Mouse (Mus musculus) urinary bladder, postnatal 14 days (tissue): ENCODE results near the gene Als2cr12.
"Not testable (repeated sequence)": the region's sequence is repeated elsewhere in the genome, so short reads cannot be mapped to it uniquely, and the experiment has no call there.

Experiments used
- DNase-seq: peaks from one replicate; pipeline ENCODE4 v3.0.0; 2021; ENCODE audit warnings: low spot score

Gene Als2cr12

GRCm38 (mm10) chr1:58719356-58719945 is 23.7 kb upstream of the Als2cr12 start:
- no peak for DNase-seq

DNA sequence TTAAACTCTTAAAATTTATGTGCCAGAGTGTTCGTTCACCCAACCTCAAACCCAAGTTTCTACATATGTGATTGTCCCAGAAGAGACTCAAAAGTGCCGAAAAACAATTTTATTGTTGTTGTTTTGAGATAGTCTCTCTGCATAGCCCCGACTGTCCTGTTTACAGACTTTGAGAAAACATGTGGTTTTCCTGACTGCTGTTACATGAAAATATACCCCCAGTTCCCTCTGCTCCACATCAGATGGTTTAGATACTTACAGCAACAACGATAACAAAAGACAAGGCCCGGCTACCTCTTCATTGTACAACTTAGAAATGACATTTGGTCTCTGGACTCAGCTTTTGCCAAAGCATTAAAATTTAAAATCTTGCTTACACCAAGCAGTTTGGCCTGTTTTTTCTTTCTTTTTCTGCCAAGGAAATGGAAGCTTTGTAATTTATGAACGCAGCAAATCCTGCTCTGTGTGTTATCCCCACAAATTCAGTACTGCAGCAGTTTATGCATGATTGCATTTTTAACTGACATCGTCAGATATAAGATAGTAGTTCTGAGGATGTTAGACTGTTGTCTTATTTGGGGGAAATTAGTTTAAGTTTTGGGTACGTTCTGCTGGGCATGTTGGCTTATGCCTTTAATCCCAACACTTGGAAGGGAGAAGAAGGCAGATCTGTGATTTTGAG is 21.9 kb upstream of the Als2cr12 start:
- no peak for DNase-seq

DNA sequence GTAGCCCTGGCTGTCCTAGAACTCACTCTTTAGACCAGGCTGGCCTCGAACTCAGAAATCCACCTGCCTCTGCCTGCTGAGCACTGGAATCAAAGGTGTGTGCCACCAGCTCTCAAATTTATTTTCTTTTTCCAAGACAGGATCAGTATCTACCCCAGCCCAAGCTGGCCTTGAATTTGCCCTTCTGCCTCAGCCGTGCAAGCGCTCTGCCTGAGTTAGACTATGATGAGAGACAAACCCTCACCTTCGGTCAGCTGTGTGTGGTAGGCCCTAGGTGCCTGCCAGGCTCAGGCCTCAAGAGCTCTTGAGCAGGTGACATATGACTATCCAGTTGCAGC is 21.1 kb upstream of the Als2cr12 start:
- DNase-seq, result no peak

DNA sequence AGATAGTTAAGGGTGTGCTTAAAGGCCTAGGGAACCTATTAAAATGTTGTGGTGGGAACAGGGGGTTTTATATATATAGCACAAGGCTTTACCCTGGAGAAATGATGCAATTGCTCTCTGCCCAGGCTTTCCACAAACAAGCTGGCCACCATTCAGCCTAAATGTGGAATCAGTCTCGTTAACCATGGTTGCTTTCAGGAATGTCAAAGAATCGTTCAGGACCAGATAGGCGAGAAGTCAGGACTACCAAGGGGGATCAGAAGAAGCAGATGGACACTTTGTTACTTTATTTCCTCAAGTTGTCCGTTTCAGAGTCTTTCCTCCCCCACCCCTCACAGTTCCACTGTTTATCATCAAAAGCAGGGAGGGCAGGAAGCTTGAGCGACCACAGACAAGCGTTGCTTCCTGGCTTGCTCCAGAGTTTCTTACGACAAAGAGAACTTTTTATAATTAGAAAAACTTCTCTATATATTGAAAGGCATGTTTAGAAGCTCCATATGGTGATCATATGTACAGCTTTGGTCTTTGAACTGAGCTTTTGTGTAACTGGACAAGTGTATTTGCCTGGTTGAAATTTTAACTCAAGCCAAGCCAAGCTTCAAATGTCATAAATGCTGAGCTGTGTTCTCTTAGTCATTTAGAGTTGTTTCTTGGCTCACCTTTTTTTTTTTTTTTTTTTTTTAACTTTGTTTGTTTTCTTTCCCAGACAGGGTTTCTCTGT is 20.5 kb upstream of the Als2cr12 start:
- no peak for DNase-seq

DNA sequence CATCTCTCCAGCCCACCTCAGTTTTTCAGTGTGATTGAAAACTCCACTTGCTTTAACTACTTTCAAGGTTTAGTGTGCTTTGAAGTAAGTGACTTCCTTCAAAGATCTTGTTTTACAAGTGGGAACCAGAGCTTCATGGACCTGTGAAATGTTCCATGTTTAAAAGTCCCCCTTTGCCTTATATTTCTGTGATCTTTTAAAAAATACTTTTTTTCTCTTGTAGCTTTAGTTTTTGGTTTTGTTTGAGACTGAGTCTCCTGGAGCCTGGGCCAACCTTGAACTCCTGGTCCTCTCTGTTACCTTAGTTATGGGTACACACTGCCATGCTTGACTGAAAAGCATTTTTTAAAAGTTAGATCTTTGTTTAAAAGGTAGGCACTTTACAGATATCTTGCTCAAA is 19.7 kb upstream of the Als2cr12 start:
- no peak for DNase-seq

GRCm38 (mm10) chr1:58714361-58714760 is 18.6 kb upstream of the Als2cr12 start:
- DNase-seq, result no peak

GRCm38 (mm10) chr1:58713893-58714231 is 18.1 kb upstream of the Als2cr12 start:
- peak; percentile 70 for DNase-seq

DNA sequence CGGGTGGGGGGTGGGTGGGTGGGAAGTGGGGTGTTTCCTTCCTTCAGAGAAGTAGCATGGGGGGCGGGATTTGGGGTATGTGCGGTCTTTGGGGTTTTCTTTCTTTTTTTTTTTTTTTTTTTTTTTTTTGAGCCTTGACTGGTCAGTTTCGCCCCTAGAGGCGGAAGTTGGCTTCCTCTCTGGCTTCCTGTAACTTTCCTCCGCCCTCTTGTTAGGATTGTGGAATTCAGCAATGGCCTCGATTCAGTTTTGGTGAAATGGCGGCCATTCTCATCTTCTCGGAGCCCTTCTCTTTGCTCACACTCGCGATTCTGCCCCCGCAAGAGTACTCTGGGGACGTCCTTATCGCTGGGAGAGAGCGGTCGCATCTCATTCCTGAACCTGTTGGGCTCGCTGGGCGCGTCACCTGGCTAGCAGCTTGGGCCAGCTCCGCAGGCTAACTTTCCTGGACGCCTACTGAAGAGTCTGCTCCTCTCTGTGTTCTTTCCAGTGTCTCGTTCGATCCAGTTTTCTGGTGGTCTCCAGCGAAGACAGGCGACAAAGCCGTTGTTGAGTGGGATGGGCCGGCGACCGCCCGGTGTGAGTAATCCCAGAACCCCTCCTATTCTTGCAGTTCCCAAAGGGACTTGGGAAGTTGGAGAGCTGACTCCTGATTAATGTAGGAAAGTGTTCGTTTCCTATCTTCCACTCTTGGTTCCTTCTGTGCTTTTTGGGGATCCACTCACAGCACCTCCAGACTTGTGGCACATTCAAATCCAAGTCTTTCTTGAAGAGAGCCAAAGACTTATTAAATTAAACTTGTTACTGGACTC is 17.5 kb upstream of the Als2cr12 start:
- DNase-seq, result peak; percentile 67

DNA sequence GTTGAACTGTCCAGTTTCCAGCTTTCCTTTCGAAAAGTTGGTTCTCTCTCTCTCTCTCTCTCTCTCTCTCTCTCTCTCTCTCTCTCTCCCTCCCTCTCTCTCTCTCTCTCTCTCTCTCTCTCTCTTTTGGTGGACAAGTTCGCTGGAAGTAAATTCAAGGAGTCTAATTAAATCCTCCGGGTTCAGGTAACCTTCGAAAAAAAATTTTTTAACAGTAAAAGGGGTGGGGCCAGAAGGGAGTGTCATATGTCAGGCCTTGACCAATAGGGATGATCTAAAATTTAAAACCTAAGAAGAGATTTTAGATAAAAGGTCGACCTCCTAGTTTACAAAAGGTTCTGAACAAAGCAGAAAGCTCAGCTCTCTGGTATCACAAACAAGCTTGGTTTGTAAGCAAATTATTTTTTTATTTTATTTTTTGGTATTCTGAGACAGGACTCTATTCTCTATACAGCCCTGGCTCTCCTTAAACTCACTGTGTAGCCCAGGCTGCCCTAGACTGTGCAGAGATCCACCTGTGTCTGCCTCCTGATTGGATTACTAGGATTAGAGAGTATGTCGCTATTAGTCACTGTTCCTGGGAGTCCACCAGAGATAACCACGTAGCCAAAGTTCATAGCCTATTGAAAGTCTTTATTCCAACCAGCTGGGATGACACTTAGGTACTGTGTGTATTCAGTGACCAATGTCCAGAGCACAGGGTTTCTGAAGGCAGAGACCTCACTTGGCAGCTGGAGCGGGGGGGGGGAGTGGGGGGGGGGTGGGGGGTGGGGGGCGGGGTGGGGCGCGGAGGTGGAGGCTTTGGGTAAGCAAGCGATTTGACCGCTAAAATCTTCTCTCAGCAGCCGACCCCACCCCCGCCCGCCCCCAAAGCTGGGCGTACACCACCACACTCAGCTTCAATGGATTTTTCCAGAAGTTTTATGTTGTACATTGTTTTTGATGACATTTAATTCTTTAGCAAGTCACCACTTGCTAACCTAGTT is 16.6 kb upstream of the Als2cr12 start:
- peak; percentile 40 for DNase-seq

DNA sequence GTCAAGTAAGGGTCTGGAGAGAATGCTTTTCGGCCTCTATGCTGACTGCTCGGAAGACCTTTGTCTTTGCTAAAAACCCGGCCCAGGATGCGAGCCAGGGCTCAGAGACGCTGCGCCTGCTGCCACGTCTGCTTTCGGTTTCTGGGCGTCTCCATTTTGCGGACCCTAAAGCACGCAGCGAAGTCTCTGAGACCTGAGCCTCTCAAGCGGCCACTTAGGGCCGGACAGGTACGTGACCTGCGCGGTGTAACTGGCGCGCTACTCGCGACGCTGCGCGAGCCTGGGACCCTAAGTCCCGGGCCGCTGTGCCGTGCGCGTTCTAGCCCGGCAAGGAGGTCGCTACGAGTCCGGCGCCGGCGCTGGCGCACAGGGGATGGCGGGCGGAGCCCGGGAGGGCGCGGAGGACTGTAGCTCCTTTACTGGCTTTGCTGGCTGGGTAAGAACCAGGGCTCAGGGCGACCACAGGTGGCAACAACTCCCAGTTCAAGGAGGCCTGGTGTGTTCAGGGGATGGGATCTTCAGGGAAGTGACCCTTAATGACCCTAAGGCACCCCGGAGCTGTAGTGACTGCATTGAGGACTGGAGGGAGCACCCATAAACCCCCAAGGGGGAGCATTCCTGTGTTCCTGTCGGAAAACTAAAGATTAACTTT is 15.7 kb upstream of the Als2cr12 start, which contains the start of gene Cflar:
Cflar (plus strand) TSS at position 144 of the 652 bp plus-strand sequence.
- DNase-seq, result peak; percentile 78

DNA sequence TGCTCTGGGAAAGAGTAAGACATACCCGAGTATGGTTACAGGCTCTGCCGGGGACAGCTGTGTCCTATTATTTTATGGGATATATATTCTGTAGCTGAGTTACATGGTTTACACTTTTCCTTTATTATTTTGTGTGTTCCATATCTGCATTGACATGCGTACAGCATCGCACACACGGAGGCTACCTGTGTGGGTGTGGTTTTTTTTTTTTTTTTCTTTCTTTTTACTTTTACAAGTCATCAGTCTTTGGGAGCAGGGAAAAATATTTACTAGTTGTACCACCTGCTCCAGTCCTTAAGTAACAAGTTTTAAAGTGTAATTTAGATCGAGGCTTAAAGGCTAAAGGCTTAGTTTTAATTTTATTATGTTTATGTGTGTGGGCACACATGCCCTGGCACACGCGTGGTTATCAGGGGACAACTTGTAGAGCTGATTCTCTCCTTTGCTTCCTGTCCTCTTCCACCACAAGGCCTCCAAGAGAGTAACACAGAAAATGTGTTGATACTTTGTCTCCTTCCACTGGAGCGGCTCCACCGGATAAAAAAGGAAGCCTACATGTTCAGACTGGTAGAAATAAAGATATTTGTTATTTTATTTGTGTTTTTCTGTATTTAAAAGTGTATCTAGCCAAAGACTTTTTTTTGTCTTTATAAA is 15.0 kb upstream of the Als2cr12 start:
- DNase-seq, result no peak

- not testable (repeated sequence) for DNase-seq
These were observed 14.3 kb upstream of the Als2cr12 start for GRCm38 (mm10) chr1:58710043-58710442.

- DNase-seq, result not testable (repeated sequence)
These were observed 4.9 kb upstream of the Als2cr12 start for GRCm38 (mm10) chr1:58700580-58701162.

DNA sequence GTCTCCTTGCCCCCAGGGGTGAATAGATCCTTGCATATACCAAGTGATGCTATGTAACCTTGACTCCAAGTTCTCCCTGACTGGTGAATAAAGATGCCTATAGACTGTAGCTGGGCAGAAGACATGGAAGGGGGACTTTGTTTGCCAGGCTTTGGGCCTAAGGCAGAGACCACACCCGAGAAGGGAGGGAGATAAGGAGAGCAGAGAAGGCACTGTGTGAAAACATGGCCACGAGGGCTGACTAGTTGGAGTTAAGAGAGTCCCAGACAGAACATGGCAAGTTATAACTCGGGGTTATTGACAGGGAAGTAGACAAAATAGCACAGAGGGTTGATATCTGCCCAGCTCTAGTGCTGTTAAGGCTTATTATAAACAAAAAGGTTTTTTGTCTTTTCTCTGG is 4.2 kb upstream of the Als2cr12 start:
- no peak for DNase-seq

GRCm38 (mm10) chr1:58698781-58699180 is 3.0 kb upstream of the Als2cr12 start:
- DNase-seq, result no peak

DNA sequence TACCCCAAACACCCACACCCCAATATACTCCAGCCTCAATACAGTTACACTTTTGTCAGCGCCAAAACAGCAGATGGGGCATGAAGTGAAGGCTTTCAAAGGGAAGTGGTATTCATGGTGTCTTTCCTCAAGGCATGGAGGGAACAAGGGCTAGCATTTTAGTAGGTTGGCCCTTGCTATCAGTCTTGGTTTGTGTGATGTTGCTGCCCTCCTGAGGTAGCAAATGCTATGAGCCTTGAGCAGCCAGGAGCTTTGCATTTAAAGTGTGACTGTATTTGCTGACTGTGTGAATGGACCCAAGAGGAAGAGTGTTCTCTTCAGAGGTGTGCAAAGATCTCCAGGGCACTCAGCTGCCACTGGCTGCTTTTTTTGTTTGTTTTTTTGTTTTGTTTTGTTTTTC is 1.8 kb upstream of the Als2cr12 start:
- peak; percentile 29 for DNase-seq

DNA sequence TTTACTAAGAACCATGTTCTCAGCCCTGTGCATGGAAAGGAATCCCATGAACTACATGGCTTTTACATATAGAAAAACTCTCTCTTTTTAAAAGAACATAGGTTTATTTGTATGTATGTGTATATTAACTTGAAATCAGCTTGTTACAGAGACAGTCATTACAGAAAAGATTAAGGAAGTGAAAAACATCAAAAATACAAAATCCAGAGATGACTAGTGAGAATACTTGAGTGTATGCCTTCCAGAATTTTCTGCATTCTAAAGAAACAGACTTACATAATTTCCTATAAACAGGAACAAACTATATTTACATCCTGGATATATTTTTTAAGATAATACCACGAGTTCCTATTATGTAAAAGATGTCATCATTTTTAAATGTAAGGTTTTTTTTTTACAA is 2.1 kb downstream of the Als2cr12 start:
- no peak for DNase-seq

DNA sequence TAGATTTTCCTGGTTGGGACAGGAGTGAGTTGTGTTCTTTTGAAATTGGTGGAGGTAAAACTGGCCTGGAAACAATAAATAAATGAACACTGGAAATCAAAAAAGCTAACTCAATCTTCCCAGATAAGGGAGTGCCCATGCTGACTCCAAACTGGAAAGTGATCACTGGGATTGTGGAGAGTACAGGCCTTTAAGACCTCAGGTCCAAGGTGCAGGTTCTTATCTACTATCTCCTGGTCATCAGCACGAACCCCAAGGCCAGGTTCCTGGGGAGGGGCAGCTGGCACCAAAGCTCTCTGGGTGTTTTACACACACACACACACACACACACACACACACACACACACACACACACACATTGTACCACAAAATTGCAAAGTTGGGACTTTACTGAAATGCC is 4.1 kb downstream of the Als2cr12 start:
- not testable (repeated sequence) for DNase-seq

DNA sequence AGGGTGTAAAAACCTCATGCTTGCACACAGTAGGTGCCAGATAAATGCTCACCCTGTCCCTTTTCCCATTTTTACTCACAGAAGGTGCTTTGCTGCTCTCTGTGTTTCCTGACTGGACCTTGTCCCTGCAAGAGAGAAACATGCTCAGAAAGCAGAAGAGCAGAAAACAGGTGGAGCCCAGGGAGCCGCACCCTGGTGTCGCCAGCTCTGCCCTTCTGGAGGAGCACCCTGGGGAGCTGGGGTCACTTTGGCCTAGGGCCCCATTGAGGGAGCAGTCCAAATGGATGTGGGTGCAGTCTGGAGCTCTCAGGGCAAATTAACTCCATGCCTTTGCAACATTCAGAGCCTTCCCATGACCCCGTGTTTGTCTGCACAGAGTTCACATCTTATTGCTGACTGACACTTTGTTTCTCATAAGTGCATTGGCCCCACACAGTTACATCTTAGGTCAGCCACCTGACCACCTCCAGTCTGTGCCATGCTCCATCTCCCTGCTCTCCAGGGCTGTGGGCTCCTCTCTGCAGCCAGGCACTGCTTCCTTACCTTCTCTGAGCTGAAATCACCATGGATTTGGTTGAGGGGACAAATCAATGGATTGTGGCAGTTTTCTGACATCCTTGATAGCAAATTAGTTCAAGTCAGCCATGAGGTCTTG is 4.8 kb downstream of the Als2cr12 start:
- DNase-seq, result not testable (repeated sequence)
